Mouse (Mus musculus) frontal cortex, postnatal 14 days (tissue): ENCODE results near the gene Smim11.

Experiments used
- DNase-seq, 2 experiments: peaks; one replicate each; pipeline ENCODE4 v3.0.0; 2022; ENCODE audit warnings: low spot score in 2 of 2

Gene Smim11

DNA sequence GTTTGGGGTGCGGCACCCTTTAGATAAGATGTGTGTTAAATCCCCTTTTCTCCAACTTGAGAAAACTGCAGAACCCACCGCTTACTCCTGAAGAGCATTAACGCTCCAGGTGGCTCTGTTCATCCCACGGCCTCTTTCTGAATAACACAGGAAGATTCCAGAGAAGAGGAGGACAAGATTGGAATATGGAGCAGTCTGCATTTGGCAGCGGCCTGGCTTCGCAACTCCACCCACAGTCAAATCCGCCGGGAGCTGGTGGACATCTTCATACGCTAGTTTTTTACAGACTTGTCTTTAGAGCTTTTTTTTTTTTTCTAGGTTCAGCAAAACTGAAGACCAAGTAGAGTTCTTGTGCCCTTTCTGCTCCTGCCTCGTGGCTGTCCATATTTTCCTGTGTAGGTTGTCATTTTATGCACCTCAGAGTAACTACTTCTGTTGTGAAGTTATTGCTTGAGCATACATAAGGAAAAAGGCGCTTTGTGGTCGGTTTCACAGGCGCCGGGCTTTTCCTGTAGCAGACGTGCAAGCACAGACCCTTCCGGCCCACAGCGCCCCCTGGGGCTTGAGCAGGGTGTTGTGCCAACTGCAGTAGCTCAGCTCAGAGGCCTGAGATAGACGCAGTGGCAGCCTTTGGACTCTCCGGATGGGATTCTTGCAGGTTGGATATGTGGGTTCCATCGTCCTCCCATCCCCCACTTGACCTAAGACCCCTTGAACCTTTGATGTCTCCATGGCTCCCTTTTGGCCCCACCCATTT lies 18.4 kb downstream of the Smim11 start:
- DNase-seq = no peak

DNA sequence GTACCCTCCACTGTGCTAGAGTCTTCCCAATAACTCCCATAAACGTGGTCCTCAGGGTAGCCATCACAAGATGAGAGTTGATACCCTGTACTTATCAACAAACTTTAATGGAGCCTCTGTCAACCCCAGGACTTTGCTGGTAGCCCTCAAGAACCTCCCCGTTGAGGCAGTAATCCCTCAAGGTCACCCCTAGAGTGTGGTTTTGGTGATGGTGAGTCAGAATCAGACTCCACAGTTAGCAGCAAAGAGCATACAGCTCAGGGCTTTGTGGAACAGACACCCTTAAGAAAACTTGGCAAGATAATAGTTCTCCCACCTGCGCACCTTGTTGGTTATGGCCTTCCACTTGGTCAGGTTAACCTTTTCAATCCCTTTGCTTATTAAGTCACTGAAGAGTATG lies 19.3 kb downstream of the Smim11 start:
- DNase-seq = no peak

DNA sequence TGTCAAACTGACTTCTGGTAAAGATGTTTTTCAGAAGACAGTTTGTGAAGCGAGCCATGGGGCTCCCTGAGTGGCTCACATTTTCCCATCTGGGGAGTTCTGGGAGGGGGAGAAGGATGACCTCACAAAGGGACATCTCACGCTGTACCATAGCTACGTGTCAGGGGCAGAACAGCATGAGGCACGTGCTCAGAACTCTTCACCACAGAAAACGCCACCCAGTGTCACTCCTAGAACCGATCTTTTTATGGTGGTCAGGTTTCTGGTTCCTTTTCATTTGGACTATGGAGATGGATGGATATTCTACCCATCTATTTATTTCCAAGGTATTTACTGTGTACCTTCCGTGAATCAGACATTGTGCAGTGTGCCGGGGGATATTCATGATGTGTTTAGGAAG lies 20.3 kb downstream of the Smim11 start, which contains the start of gene Fam243:
Gene Fam243 (minus strand): TSS at position 101 of the 400 bp plus-strand sequence.
- DNase-seq = no peak

DNA sequence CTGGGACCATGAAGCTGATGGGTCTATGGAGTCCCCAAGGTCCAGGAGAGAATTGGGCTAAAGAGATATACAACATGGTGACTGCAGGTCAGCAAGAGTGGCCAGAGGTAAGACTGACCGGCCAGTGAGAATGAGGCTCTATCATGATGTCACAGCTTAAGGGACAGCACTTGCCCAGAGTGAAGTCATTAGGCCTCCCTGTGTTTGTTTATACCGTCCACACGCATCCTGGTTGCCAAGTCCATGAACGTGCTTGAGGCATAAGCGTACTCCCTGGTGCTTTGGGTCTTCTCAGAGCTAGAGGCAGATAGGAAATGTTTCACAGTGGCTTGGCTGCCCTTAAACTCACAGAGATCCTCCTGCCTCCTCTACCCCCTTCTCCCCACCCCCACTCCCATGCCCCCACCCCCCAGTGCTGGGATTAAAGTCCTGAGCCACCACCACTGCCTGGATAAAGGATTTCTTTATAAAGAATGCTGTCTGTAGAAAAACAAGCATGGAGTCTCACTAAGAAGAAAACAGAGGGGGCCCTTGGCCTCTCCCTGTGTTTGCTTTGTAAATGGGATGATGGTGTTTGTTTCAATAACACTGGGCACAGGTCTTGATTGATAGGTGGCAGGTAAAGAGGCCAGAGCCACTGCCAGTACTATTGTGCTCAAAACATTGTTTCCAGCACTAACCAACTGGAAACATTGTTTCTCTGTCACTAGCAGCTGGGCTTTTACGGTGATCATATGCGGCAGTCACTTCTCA lies 23.4 kb downstream of the Smim11 start:
- no peak for DNase-seq

DNA sequence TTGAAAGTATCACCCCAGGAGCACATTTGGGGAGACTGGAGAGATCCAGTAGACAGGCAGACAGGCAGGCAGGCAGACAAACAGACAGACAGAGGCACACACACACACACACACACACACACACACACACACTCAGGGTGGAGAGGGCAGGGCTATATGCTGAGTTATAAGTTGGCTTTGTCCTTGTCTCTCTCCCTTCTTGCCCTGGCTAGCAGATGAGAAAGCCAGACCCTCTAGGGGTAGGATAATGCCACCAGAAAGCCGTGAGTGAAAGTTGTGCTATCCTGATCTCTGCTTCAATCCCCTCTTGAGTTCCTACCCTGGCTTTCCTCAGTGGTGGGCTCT lies 23.9 kb downstream of the Smim11 start:
- DNase-seq = no peak

DNA sequence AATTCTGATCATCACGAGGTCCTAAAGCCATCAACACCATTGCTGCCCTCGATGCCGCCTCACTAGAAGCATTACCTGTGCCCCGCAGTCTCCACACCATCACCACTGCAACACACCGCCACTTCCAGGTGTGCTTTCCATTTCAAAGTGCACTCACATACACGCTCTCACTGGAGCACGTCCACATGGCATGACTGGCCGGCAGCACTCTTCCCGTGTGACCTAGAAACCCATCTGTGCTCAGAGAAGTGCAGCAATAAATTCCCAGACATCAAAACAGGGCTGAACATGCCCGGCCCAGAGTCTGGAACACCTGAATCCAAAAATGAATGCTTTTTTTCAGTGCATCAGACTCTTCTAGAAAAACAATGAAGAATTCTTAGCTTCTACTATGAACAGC lies 26.8 kb downstream of the Smim11 start:
- DNase-seq = no peak

DNA sequence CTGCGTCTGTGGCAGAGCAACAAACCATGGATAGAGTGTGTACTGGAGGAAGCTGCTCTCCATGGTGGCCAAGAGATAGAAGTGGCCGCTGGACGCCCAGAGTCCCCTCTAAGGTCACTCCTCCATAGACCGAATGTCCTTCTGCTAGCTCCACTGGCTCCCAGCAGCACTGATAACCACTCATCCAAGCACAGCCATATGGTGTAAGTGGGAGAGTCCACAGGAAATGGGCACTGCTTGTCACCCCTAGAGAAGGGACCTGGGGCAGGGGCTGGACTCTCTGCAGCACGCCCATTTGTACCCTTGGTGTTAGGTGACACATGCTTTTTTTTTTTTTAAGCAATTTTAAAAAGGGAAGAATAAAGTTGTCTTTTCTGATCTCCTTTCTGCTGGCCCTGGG lies 29.9 kb downstream of the Smim11 start:
- no peak for DNase-seq

DNA sequence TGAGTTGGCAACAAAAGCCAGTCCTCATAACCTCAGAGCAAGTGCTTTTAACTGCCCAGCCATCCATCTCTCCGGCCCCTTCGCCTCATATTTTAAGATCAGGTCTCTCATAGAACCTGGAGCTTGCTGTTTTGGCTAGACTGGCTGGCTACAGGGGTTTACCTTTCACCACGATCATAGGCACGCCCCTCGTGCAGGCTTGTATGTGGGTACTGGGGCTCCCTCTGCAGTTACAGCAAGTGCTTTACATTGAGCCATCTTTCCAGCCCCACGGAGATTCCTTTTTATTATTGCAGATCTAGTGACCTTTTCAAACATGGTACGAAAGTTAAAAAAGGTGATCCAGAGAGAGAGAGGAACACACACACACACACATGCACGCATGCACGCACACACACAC lies 33.5 kb downstream of the Smim11 start:
- no peak for DNase-seq

DNA sequence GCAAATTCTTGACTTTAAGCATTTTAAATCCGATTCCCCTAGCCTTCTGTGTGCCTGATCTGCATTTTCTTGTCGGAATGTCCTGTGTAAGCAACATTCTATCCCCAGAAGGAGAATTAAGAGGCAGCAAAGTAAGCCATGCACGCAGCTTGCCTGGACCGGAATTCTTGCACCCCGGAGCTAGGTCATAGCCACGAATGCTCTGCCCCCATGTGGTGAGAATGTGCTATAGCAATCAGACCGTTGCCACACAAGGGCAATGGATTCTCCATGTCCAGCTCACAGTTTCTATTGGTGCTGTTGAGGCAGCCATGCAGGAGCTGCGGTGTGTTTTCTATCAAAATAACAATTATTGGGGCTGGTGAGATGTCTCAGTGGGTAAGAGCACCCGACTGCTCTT lies 35.2 kb downstream of the Smim11 start:
- peak in 1 of 2 experiments; percentile 70 for DNase-seq

DNA sequence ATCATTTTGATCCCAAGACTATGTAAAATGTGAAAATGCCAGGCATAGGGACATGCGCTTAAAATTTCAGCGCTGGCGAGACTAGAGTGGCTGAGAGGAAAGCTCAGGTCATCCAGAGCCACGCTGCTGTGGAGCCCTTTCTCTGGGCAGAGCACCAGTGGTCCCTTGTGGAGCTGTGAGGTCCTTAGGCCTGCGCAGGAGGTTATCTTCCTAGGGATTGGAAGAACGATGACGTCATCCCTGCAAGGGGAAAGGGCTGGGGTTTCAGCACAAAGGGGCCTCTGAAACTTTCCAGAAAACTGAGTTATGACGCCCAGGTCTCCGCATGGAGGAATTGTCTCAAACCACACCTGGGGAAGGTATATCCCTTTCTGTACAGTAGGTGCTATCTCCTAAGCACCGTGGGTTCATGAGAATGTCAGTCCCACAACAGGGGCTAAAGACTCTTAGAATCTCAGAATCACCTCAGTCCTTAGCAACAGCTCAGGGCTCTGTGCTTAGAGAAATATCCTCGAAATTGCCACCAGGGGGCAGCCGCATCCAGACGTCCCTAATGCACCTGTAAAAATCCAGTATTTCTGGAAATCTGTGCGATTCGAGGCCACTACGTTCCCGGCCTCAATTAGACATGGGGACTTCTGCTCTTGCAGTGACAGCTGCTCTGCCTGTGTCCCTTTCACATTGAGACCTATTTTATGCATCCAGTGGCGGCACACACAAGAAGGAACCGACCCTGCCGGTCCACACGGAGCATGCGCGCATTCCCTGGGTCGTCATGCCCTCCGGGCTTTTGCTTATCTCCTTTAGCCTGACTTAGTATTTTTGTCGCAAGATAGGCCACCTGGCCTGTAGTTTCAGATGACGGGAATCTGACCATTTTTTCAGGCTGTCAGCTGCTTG lies 39.8 kb downstream of the Smim11 start:
- peak; percentile 33 to 72 for DNase-seq

DNA sequence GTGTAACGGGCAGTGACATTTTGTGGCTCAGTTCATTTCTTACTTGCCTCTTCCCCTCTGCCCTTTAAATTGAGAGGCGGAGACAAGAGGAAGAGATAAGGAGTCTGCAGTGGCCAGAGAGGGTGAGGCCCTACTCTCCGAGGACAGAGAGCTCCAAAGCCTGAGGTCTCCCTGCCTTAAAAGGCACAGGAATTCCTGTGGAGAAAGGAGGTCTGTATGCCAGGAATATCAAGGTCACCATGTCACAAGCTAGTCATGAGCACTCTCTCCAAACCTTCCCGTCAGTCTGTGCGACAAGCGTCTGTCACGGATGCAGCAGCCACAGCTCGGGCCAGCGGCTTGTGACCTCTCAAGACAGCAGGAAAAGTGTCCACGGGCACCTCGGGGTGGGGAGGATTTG lies 44.1 kb downstream of the Smim11 start:
- DNase-seq = no peak

DNA sequence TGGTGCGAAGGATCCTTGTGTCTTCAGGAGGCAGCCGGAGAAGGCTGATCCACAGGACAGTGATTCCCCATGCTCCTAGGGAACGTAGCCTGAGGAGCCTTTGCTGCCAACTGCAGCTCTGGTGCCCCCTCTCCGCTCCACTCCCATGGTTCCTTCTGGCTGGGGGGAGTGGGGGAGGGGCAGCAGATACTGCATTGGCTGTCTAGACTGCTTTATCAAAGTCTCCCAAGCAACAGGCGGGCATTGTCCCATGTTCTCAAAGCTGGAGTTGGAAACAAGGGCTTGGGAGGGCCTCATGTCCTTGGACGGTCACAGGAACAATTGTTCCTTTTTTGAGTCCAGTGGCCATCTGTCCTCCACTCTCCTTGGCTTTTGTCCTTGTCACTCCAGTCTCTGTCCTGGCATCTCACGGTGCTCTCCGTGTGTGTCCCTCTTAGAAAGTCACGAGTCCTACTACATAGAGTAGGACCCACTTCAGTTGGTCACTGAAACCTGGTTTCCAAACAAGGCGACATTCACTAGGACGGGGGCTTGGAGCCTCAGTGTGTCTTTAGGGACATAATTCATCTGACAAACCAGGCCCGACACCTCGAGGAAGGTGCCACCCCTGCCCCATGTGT lies 45.3 kb downstream of the Smim11 start:
- peak in 1 of 2 experiments; percentile 12 for DNase-seq

DNA sequence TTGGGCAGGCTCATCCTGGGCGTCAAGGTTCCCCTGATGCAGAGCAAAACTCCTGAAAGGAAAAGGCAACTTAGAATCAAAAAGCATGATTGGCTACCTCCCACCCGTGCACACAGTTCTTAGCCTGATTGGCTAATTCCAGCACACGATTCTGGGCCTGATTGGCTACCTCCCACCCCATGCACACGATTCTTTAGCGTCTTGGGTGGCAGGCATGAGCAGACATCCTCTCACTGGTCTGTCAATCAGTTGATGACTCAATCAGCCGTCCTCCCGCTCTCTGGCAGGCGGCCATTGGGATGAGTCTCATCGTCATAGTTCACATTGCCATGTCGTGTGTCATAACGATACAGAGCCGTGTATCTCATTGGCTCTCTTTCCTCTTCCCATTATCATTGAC lies 47.9 kb downstream of the Smim11 start:
- no peak for DNase-seq

DNA sequence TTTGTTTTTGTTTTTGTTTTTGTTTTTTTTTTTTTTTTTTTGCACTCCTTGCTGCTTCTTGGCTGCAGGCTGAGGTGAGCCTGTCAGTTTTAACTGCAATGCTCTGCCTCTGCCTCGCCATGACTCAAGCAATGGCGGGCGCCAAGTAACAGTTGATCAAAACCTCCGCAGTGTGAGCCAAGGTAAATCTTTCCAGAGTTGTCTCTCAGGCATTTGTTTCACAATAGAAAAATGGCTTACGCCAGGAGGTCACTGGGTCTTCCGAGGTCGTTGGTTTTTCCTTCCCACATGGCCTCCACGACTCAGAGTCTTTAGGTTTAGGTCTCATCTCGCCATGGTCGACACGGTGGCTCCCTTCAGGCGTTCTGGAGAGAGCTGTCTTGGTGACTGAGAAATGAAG lies 52.2 kb downstream of the Smim11 start:
- no peak for DNase-seq

DNA sequence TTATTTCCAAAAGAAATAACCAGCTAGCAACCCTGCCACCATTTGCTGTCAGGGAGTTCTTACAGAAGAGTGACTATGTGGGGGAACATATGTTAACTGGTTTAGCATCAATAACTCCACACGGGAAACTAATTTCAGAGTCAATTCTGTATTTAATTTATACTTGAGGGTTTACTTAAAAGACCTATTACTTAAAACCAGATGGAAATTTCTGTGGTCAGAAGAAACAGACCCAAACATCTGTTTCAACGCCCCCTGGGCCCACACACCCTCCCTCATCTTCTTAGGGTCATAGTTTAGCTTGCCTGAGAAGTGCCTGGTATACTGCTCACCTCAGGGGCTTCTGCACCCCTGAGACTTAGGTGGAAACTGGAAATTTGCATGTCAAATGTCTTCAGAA lies 52.8 kb downstream of the Smim11 start:
- no peak for DNase-seq

DNA sequence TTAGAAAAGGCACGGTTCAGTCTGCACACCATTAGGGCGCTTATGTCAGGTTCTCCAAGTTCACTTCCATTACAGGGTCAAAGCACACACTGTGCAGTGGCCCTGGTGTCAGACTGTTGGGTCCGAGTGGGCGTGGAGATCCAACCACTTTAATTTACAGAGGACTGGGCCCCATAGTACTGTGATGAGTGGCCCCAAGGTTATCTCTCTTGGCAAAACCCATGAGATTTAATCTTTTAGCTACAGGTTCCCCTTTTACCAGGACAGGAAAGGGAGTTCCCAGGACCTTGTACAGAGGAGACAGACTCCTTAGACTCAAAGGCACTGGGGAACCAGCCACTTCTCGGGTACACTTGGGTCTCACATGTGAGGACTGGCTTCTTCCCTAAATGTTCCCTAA lies 54.3 kb downstream of the Smim11 start:
- no peak for DNase-seq

DNA sequence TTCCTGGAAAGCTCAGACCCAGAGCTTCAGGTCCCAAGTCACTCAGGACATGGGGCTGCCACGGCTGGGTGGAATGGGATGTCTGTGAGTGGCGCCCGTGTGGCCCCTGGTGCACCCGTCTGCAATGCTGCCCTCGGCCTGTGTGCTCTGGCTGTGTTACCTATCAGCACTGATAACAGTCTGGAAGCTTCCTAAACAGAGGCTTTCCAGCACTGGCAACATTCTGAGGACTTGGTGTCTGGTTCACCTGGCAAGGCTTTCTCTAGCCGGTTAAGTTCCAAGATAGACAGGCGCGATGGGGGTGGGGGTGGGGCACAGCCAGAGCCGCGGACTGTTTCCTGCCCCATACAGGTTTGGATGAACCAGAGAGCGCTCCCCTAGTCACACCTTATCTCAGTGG lies 54.9 kb downstream of the Smim11 start:
- DNase-seq = no peak

DNA sequence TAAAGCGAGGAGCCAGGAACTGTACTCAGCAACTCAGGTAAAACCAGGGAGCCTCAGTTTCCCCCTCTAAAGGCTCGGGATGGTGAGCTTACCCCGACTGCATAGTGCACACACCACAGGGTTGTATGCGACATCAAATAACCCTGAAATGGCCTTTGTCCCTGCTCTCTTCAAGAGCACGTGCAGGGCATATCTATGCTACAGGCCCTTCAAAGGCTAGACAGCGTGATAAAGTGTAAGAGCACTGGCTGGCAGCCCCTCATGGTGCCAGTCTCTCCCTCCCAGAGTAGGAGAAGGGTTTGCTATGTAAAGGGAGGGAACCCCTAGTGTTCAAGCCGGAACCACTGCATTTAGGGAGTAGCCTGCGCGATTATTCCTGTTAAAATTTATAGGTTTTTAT lies 55.9 kb downstream of the Smim11 start:
- DNase-seq = no peak

DNA sequence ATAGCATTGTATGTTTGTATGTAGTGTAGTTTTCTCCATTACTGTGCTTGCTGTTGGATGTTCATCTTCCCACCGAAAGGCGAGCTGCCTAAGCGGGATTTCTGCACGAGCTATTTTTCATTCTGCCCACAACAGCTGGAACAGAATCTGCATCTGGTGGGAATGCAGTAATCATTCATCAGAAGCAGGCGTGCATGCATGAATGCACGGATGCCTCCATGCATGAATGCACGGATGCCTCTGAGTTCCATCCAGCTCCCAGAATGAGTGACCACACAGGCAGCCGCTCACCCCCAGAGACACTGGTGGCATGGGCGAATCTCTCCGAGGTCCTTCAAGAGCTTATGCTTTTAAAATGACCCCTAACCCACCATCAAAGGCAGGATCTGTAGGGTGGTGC lies 56.5 kb downstream of the Smim11 start:
- DNase-seq = no peak

DNA sequence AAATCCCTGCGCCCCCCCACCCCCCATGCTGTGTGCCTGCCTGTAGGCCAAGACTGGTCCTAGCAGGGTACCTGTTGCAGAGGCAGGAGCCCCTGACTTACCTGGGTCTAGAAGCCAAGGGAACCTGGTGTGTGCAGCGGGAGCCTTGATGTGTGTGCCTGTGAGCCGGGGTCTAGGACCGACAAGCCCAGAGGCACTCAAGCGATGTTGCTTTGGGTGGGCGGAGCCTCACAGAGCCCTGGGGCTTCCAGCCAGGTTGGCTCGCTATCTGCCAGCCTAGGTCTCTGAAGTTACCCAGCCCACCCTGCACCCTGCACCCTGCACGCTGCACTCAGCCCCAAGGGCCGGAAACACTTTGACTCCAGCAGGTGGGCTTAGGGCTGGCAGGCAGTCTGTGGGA lies 57.6 kb downstream of the Smim11 start:
- DNase-seq = no peak

DNA sequence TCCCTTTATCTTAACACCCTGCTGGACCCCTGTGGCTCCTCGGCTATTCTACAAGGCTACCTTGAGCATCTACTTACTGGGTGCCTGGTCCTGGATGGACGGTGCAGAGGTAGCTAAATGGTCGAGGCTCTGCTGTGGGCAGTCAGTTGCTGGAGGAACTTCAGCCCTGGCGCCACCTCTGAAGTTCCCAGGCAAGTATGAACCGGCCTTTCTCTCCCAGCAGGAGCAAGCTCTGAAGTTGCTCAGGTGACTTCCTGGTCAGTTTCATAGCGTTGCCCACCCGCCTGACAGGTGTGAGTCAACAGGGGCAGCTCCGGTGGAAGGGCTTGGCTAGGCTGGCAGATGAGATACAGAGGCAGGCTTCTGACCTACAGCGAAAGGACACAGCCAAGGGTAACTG lies 58.1 kb downstream of the Smim11 start, which contains the start of gene Kcne1:
Gene Kcne1 (minus strand): TSS at position 240 of the 400 bp plus-strand sequence.
- DNase-seq = no peak

DNA sequence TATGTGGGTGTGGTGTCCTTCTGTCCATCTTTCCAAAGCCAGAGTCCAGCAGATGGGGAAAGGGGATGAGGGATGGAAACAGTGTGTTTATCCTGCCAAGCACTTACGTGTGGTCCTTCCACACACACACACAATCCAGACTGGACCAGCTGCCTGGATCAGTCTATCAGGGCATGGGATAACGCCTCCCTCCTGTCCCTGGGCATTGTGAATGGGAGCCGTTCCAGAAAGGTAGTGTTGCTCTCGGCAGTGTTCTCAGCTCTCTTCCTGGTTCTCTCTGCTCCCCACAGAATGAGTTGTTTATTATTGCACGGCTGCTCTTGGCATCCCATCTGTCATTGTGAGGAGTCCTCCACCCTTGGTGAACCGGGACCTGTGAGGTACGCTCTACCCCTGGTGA lies 59.6 kb downstream of the Smim11 start:
- no peak for DNase-seq
